Mouse (Mus musculus) hindbrain, embryonic 15.5 days (tissue): ENCODE results near the gene Slc4a11. TPM values are rescaled to one million over a fixed set of nuclear protein-coding genes. Genes with fewer than 3 reads are reported as not detected.

Source experiments
- ATAC-seq: fragments of 200-750 bp; cut with Nextera tagmentation; 2 replicates; pipeline ENCODE4 v1.8.0; 2017; ENCODE audit warnings: low read depth, moderate number of reproducible peaks, moderate TSS enrichment; ENCODE audit not compliant: low FRiP score
- H3K27ac ChIP-seq: fragments of 300-500 bp; sonication (generic); replicated peaks from 2 replicates; pipeline ENCODE4 v1.5.1; 2015; ENCODE audit warnings: mild to moderate bottlenecking, inconsistent platforms
- H3K27me3 ChIP-seq: fragments of 300-500 bp; sonication (generic); 2 replicates; pipeline ENCODE4 v1.6.1; 2015; ENCODE audit warnings: control low read depth, inconsistent platforms
- H3K36me3 ChIP-seq: fragments of 300-500 bp; sonication (generic); 2 replicates; pipeline ENCODE4 v1.6.1; 2015; ENCODE audit warnings: control low read depth, inconsistent platforms
- H3K4me1 ChIP-seq: fragments of 300-500 bp; sonication (generic); replicated peaks from 2 replicates; pipeline ENCODE4 v1.6.1; 2015; ENCODE audit warnings: control low read depth, inconsistent platforms
- H3K4me2 ChIP-seq: fragments of 300-500 bp; sonication (generic); 2 replicates; pipeline ENCODE4 v1.6.1; 2015; ENCODE audit warnings: moderate library complexity, mild to moderate bottlenecking, inconsistent platforms
- H3K4me3 ChIP-seq: fragments of 300-500 bp; sonication (generic); 2 replicates; pipeline ENCODE4 v1.5.1; 2015; ENCODE audit warnings: mild to moderate bottlenecking, inconsistent platforms
- H3K9ac ChIP-seq: fragments of 300-500 bp; sonication (generic); 2 replicates; pipeline ENCODE4 v1.6.1; 2015; ENCODE audit warnings: inconsistent platforms
- H3K9me3 ChIP-seq: fragments of 300-500 bp; sonication (generic); 2 replicates; pipeline ENCODE4 v1.6.1; 2016; ENCODE audit warnings: control low read depth, inconsistent platforms
- WGBS: fragments of 180-500 bp; shearing (Covaris S2); methylation state at CpG from one replicate; pipeline ENCODE4 v1.1.7; 2015; 5-methylcytosine and 5-hydroxymethylcytosine counted together
- polyA plus RNA-seq: library from polyadenylated mRNA; unstranded; fragments of >200 nt; fragmentation: Nextera tagmentation; extraction: Ambion mirVana; gene quantifications from 2 replicates; pipeline ENCODE4 v1.2.1, GENCODE M21; 2015

Gene Slc4a11
- polyA plus RNA-seq, 1 experiment from 2014 or later = 0.64 TPM

GRCm38 (mm10) chr2:130707057-130707456 is 9.7 kb upstream of the Slc4a11 start:
- Histone ChIP-seq H3K4me1 (no peaks in the 10 kb centered on the region), H3K4me3 (no peak overlapping the region), H3K4me2 (no peak overlapping the region), H3K27ac (no peak overlapping the region), H3K27me3 (no peaks in the 10 kb centered on the region), H3K9ac (no peak overlapping the region), H3K9me3 (no peaks in the 10 kb centered on the region), H3K36me3 (peaks cover 49% of the 10 kb centered on the region)
- no peak for ATAC-seq
- WGBS = 74% methylated on average over 10 of the region's 10 CpGs

- Histone ChIP-seq H3K4me2 (no peak overlapping the region), H3K27me3 (no peaks in the 10 kb centered on the region), H3K4me3 (no peak overlapping the region), H3K4me1 (no peaks in the 10 kb centered on the region), H3K9ac (no peak overlapping the region), H3K9me3 (no peaks in the 10 kb centered on the region), H3K36me3 (peaks cover 44% of the 10 kb centered on the region), H3K27ac (no peak overlapping the region)
- WGBS = 80% methylated on average over 4 of the region's 4 CpGs
- ATAC-seq = no peak
Measured at GRCm38 (mm10) chr2:130706602-130707001, 9.3 kb upstream of the Slc4a11 start.

- Histone ChIP-seq H3K27me3 (no peaks in the 10 kb centered on the region), H3K4me2 (no peak overlapping the region), H3K4me1 (no peaks in the 10 kb centered on the region), H3K4me3 (no peak overlapping the region), H3K9ac (no peak overlapping the region), H3K27ac (no peak overlapping the region), H3K36me3 (peaks cover 30% of the 10 kb centered on the region), H3K9me3 (no peaks in the 10 kb centered on the region)
- 73% methylated on average over 6 of the region's 6 CpGs for WGBS
- no peak for ATAC-seq
Measured at GRCm38 (mm10) chr2:130705178-130705577, 7.9 kb upstream of the Slc4a11 start.

GRCm38 (mm10) chr2:130704040-130705001 is 7.0 kb upstream of the Slc4a11 start:
- Histone ChIP-seq H3K36me3 (peaks cover 21% of the 10 kb centered on the region), H3K27ac (0 out of 2 replicates have a peak overlapping the region, but pooled peaks have one; percentile 35), H3K9ac (no peak overlapping the region), H3K27me3 (0 out of 2 replicates have a peak, but pooled peaks cover 3% of the 10 kb centered on the region), H3K4me2 (no peak overlapping the region), H3K4me3 (no peak overlapping the region), H3K4me1 (no peaks in the 10 kb centered on the region), H3K9me3 (no peaks in the 10 kb centered on the region)
- WGBS = 69% methylated on average over 9 of the region's 9 CpGs
- peak; percentile 44; the same call in 1 of the 2 replicates for ATAC-seq

GRCm38 (mm10) chr2:130697821-130698266 is 525 bp upstream of the Slc4a11 start:
- WGBS = 2% methylated on average over 14 of the region's 14 CpGs
- Histone ChIP-seq H3K9me3 (no peaks in the 10 kb centered on the region), H3K4me3 (peak overlapping the region; percentile 57), H3K9ac (peak overlapping the region; percentile 47; the same call in 1 of the 2 replicates), H3K4me2 (peak overlapping the region; percentile 100), H3K27me3 (peaks cover 41% of the 10 kb centered on the region), H3K4me1 (peaks cover 20% of the 10 kb centered on the region), H3K36me3 (no peaks in the 10 kb centered on the region), H3K27ac (no peak overlapping the region)
- ATAC-seq = no peak

- no peak; the same call in 1 of the 2 replicates for ATAC-seq
- peak overlapping the region; percentile 47 for H3K9ac ChIP-seq
- no peak overlapping the region for H3K27ac ChIP-seq
- H3K36me3 ChIP-seq = no peaks in the 10 kb centered on the region
- no peaks in the 10 kb centered on the region for H3K9me3 ChIP-seq
- peak overlapping the region; percentile 100 for H3K4me2 ChIP-seq
- H3K4me1 ChIP-seq = peaks cover 20% of the 10 kb centered on the region
- under 1% methylated on average over 31 of the region's 31 CpGs for WGBS
- peak overlapping the region; percentile 57 for H3K4me3 ChIP-seq
- peaks cover 41% of the 10 kb centered on the region for H3K27me3 ChIP-seq
Measured at GRCm38 (mm10) chr2:130696700-130697152, 593 bp downstream of the Slc4a11 start.

GRCm38 (mm10) chr2:130693563-130693962 is 3.8 kb downstream of the Slc4a11 start:
- H3K4me2 ChIP-seq = no peak overlapping the region
- ATAC-seq = no peak
- H3K36me3 ChIP-seq = no peaks in the 10 kb centered on the region
- no peaks in the 10 kb centered on the region for H3K9me3 ChIP-seq
- H3K4me1 ChIP-seq = peaks cover 20% of the 10 kb centered on the region
- H3K9ac ChIP-seq = no peak overlapping the region
- peaks cover 35% of the 10 kb centered on the region for H3K27me3 ChIP-seq
- 51% methylated on average over 3 of the region's 3 CpGs for WGBS
- no peak overlapping the region for H3K27ac ChIP-seq
- H3K4me3 ChIP-seq = no peak overlapping the region

- WGBS = 90% methylated on average over 2 of the region's 2 CpGs
- H3K4me3 ChIP-seq = no peak overlapping the region
- H3K36me3 ChIP-seq = no peaks in the 10 kb centered on the region
- H3K9ac ChIP-seq = no peak overlapping the region
- H3K4me2 ChIP-seq = no peak overlapping the region
- no peaks in the 10 kb centered on the region for H3K9me3 ChIP-seq
- no peaks in the 10 kb centered on the region for H3K4me1 ChIP-seq
- H3K27ac ChIP-seq = no peak overlapping the region
- no peak for ATAC-seq
- H3K27me3 ChIP-seq = no peaks in the 10 kb centered on the region
Measured at GRCm38 (mm10) chr2:130689011-130689410, 8.3 kb downstream of the Slc4a11 start.

GRCm38 (mm10) chr2:130685426-130685825 is 11.9 kb downstream of the Slc4a11 start:
- no peak for ATAC-seq
- H3K4me2 ChIP-seq = no peak overlapping the region

GRCm38 (mm10) chr2:130681531-130681930 is 15.8 kb downstream of the Slc4a11 start:
- no peak overlapping the region for H3K9ac ChIP-seq
- no peak overlapping the region for H3K4me2 ChIP-seq
- H3K4me3 ChIP-seq = no peak overlapping the region
- no peaks in the 10 kb centered on the region for H3K9me3 ChIP-seq
- ATAC-seq = no peak
- no peaks in the 10 kb centered on the region for H3K27me3 ChIP-seq
- H3K4me1 ChIP-seq = no peaks in the 10 kb centered on the region
- H3K27ac ChIP-seq = no peak overlapping the region
- WGBS = 87% methylated on average over 3 of the region's 3 CpGs
- H3K36me3 ChIP-seq = peaks cover 50% of the 10 kb centered on the region

More at GRCm38 (mm10) chr2:130685426-130685825, 11.9 kb downstream of the Slc4a11 start:
- no peak overlapping the region for H3K9ac ChIP-seq
- no peaks in the 10 kb centered on the region for H3K27me3 ChIP-seq
- no peak overlapping the region for H3K27ac ChIP-seq
- no peak overlapping the region for H3K4me3 ChIP-seq
- H3K36me3 ChIP-seq = peaks cover 13% of the 10 kb centered on the region
- WGBS = 92% methylated on average over 9 of the region's 9 CpGs
- H3K9me3 ChIP-seq = no peaks in the 10 kb centered on the region
- no peaks in the 10 kb centered on the region for H3K4me1 ChIP-seq

GRCm38 (mm10) chr2:130679899-130680298 is 17.4 kb downstream of the Slc4a11 start:
- H3K4me3 ChIP-seq = no peak overlapping the region
- no peak overlapping the region for H3K4me2 ChIP-seq
- WGBS = 88% methylated on average over 6 of the region's 6 CpGs
- H3K9ac ChIP-seq = no peak overlapping the region
- H3K9me3 ChIP-seq = no peaks in the 10 kb centered on the region
- H3K36me3 ChIP-seq = peaks cover 66% of the 10 kb centered on the region
- no peaks in the 10 kb centered on the region for H3K27me3 ChIP-seq
- ATAC-seq = no peak
- H3K27ac ChIP-seq = no peak overlapping the region
- no peaks in the 10 kb centered on the region for H3K4me1 ChIP-seq

GRCm38 (mm10) chr2:130679154-130679553 is 18.2 kb downstream of the Slc4a11 start:
- Histone ChIP-seq H3K4me1 (no peaks in the 10 kb centered on the region), H3K36me3 (peaks cover 71% of the 10 kb centered on the region), H3K9ac (no peak overlapping the region), H3K27me3 (no peaks in the 10 kb centered on the region), H3K4me3 (no peak overlapping the region), H3K9me3 (no peaks in the 10 kb centered on the region), H3K4me2 (no peak overlapping the region), H3K27ac (no peak overlapping the region)
- 99% methylated on average over 12 of the region's 12 CpGs for WGBS
- no peak for ATAC-seq
